18 mouse cellular contexts compared by ENCODE assay signal in genomic region chr11:96334998-96335397, GRCm38 (mm10). TPM values are rescaled to one million over a fixed set of nuclear protein-coding genes. Genes with fewer than 3 reads are reported as not detected.
DNase-seq lines count a peak whose midpoint lies in the region; ATAC-seq lines count a peak whose summit lies in the region.
"Had no signal": no experiment of that assay in that cellular context is flagged by ENCODE, and none has a peak within 500 bp of the region (broad histone marks: within the 10 kb centered on the region; RNA-seq: fewer than 3 reads in every experiment).

No protein-coding gene starts in this region.

- H3K4me1 ChIP-seq in kidney, embryonic 15.5 days = peaks cover 100% of the 10 kb centered on the region
- H3K4me1 ChIP-seq in embryonic facial prominence, embryonic 14.5 days (ENCODE audit: control insufficient read depth, insufficient read depth, low read length) = no peaks in the 10 kb centered on the region
- peaks cover 44% of the 10 kb centered on the region for H3K4me1 ChIP-seq in hindbrain, embryonic 15.5 days (replicated peaks)
- H3K4me1 ChIP-seq in neural tube, embryonic 13.5 days (replicated peaks) = peaks cover 100% of the 10 kb centered on the region

- H3K9ac ChIP-seq in kidney, embryonic 15.5 days = no peak overlapping the region
- H3K9ac ChIP-seq in embryonic facial prominence, embryonic 14.5 days (ENCODE audit: low read depth, low read length) = no peak overlapping the region
- H3K9ac ChIP-seq in hindbrain, embryonic 15.5 days = peak overlapping the region; percentile 65
- H3K9ac ChIP-seq in neural tube, embryonic 13.5 days = peak overlapping the region; percentile 100
- H3K9ac ChIP-seq: heart, embryonic 15.5 days; limb, embryonic 13.5 days; midbrain, embryonic 12.5 days had no signal

- H3K27me3 ChIP-seq in kidney, embryonic 15.5 days = no peaks in the 10 kb centered on the region
- H3K27me3 ChIP-seq in embryonic facial prominence, embryonic 14.5 days (replicated peaks; ENCODE audit: control insufficient read depth, insufficient read depth, low read length) = peaks cover 100% of the 10 kb centered on the region
- peaks cover 52% of the 10 kb centered on the region for H3K27me3 ChIP-seq in hindbrain, embryonic 15.5 days
- no peaks in the 10 kb centered on the region for H3K27me3 ChIP-seq in neural tube, embryonic 13.5 days

- H3K36me3 ChIP-seq in kidney, embryonic 15.5 days = peaks cover 44% of the 10 kb centered on the region
- no peaks in the 10 kb centered on the region for H3K36me3 ChIP-seq in embryonic facial prominence, embryonic 14.5 days (ENCODE audit: control insufficient read depth, insufficient read depth, low read length)
- H3K36me3 ChIP-seq in hindbrain, embryonic 15.5 days = no peaks in the 10 kb centered on the region
- H3K36me3 ChIP-seq in neural tube, embryonic 13.5 days = peaks cover 37% of the 10 kb centered on the region
- H3K36me3 ChIP-seq: forebrain, embryonic 10.5 days; heart, embryonic 15.5 days; limb, embryonic 13.5 days; midbrain, embryonic 12.5 days had no signal

- H3K4me3 ChIP-seq in kidney, embryonic 15.5 days (replicated peaks) = no peak overlapping the region; the same call in 1 of the 2 replicates
- H3K4me3 ChIP-seq in embryonic facial prominence, embryonic 14.5 days (ENCODE audit: low read depth, low read length) = no peak overlapping the region
- peak overlapping the region; percentile 43 for H3K4me3 ChIP-seq in hindbrain, embryonic 15.5 days
- peak overlapping the region; percentile 99 for H3K4me3 ChIP-seq in neural tube, embryonic 13.5 days
- H3K4me3 ChIP-seq: forebrain, embryonic 10.5 days; limb, embryonic 13.5 days; midbrain, embryonic 12.5 days had no signal

- ATAC-seq in kidney, embryonic 15.5 days (replicated peaks; ENCODE audit: low FRiP score) = peak; percentile 30
- ATAC-seq in embryonic facial prominence, embryonic 14.5 days (ENCODE audit: low read depth) = no peak
- ATAC-seq in hindbrain, embryonic 15.5 days (ENCODE audit: low FRiP score, low read depth) = no peak
- no peak for ATAC-seq in neural tube, embryonic 13.5 days (ENCODE audit: low read depth)
- ATAC-seq: inflammation-experienced regulatory T-cells, adult 6 months had no signal

- H3K27ac ChIP-seq in kidney, embryonic 15.5 days = peak overlapping the region; percentile 100
- no peak overlapping the region for H3K27ac ChIP-seq in embryonic facial prominence, embryonic 14.5 days (replicated peaks; ENCODE audit: low read depth, low read length)
- peak overlapping the region; percentile 96 for H3K27ac ChIP-seq in hindbrain, embryonic 15.5 days (replicated peaks)
- peak overlapping the region; percentile 100 for H3K27ac ChIP-seq in neural tube, embryonic 13.5 days (replicated peaks)
- H3K27ac ChIP-seq: forebrain, embryonic 10.5 days; heart, embryonic 15.5 days; limb, embryonic 13.5 days; midbrain, embryonic 12.5 days had no signal

- DNase-seq in kidney, postnatal 10 days = no peak
- DNase-seq in embryonic facial prominence, embryonic 14.5 days (ENCODE audit: low spot score) = no peak
- no peak for DNase-seq in cerebellum, adult 9-11 months
- no peak for DNase-seq in natural killer cell, adult 2 months (ENCODE audit: low spot score in 2 of 2)
- no peak for DNase-seq in adrenal gland, postnatal 36 days
- DNase-seq: adrenal gland, postnatal 10 days; cerebellum, postnatal 25 days; lung, adult 18-20 months had no signal

- H3K4me2 ChIP-seq in kidney, embryonic 15.5 days = peak overlapping the region; percentile 90
- peak overlapping the region; percentile 10; the same call in 1 of the 2 replicates for H3K4me2 ChIP-seq in embryonic facial prominence, embryonic 14.5 days (ENCODE audit: low read depth, low read length)
- peak overlapping the region; percentile 59 for H3K4me2 ChIP-seq in hindbrain, embryonic 15.5 days
- peak overlapping the region; percentile 96 for H3K4me2 ChIP-seq in neural tube, embryonic 13.5 days
- H3K4me2 ChIP-seq: limb, embryonic 13.5 days; midbrain, embryonic 12.5 days had no signal

- no peaks in the 10 kb centered on the region for H3K9me3 ChIP-seq in kidney, embryonic 15.5 days (replicated peaks)
- no peaks in the 10 kb centered on the region for H3K9me3 ChIP-seq in embryonic facial prominence, embryonic 14.5 days (ENCODE audit: control insufficient read depth, low read length)
- H3K9me3 ChIP-seq in hindbrain, embryonic 15.5 days = no peaks in the 10 kb centered on the region
- H3K9me3 ChIP-seq in neural tube, embryonic 13.5 days = no peaks in the 10 kb centered on the region
- H3K9me3 ChIP-seq: forebrain, embryonic 10.5 days; heart, embryonic 15.5 days; limb, embryonic 13.5 days; midbrain, embryonic 12.5 days had no signal

- WGBS in kidney, embryonic 15.5 days = 26% methylated on average over 3 of the region's 3 CpGs
- whole genome bisulfite sequencing in embryonic facial prominence, embryonic 14.5 days = 25% methylated on average over 3 of the region's 3 CpGs
- WGBS in hindbrain, embryonic 15.5 days = 25% methylated on average over 3 of the region's 3 CpGs
- WGBS in neural tube, embryonic 13.5 days = 12% methylated on average over 3 of the region's 3 CpGs

RNA-seq across cellular contexts. Expression of gene Hoxb3, which starts 11.9 kb away (rescaled TPM):
- 4.4 and 4.5 TPM in 2 replicates for polyA plus RNA-seq in kidney, embryonic 15.5 days (2015; fragmentation: Nextera tagmentation; extraction: Ambion mirVana)
- 0.81 and 1.1 TPM in 2 replicates for polyA plus RNA-seq in embryonic facial prominence, embryonic 14.5 days (2014; fragmentation: Nextera tagmentation; extraction: Ambion mirVana)
- 12.8 and 13.2 TPM in 2 replicates for polyA plus RNA-seq in hindbrain, embryonic 15.5 days (2015; fragmentation: Nextera tagmentation; extraction: Ambion mirVana)
- 12.8 and 14.7 TPM in 2 replicates for polyA plus RNA-seq in neural tube, embryonic 13.5 days (2015; fragmentation: Nextera tagmentation; extraction: Ambion mirVana)
- total RNA-seq in adrenal gland, postnatal 36 days (2021) = 10 to 100 TPM; 15.7 to 20.2 TPM
- total RNA-seq: layer of hippocampus, postnatal 25 days had no signal
- polyA plus RNA-seq: C2C12; forebrain, embryonic 10.5 days; midbrain, embryonic 12.5 days had no signal

RNA-seq across cellular contexts. Expression of gene Hoxb2, which starts 15.3 kb away (rescaled TPM):
- 45.7 and 45.9 TPM in 2 replicates for polyA plus RNA-seq in kidney, embryonic 15.5 days (2015; fragmentation: Nextera tagmentation; extraction: Ambion mirVana)
- polyA plus RNA-seq in embryonic facial prominence, embryonic 14.5 days (2014; fragmentation: Nextera tagmentation; extraction: Ambion mirVana) = 7.5 and 8.9 TPM in 2 replicates
- 26.8 and 32.9 TPM in 2 replicates for polyA plus RNA-seq in hindbrain, embryonic 15.5 days (2015; fragmentation: Nextera tagmentation; extraction: Ambion mirVana)
- 63.0 and 67.1 TPM in 2 replicates for polyA plus RNA-seq in neural tube, embryonic 13.5 days (2015; fragmentation: Nextera tagmentation; extraction: Ambion mirVana)
- total RNA-seq in adrenal gland, postnatal 36 days (2021) = 10 to 100 TPM; 20.0 to 21.8 TPM
- total RNA-seq: layer of hippocampus, postnatal 25 days had no signal
- polyA plus RNA-seq: C2C12; forebrain, embryonic 10.5 days; inflammation-experienced regulatory T-cells, adult 6 months had no signal

RNA-seq across cellular contexts. Expression of gene Hoxb4, which starts 16.9 kb away (rescaled TPM):
- polyA plus RNA-seq in kidney, embryonic 15.5 days (2015; fragmentation: Nextera tagmentation; extraction: Ambion mirVana) = 6.4 and 7.1 TPM in 2 replicates
- 0.62 and 0.70 TPM in 2 replicates for polyA plus RNA-seq in embryonic facial prominence, embryonic 14.5 days (2014; fragmentation: Nextera tagmentation; extraction: Ambion mirVana)
- 3.5 and 3.8 TPM in 2 replicates for polyA plus RNA-seq in hindbrain, embryonic 15.5 days (2015; fragmentation: Nextera tagmentation; extraction: Ambion mirVana)
- polyA plus RNA-seq in neural tube, embryonic 13.5 days (2015; fragmentation: Nextera tagmentation; extraction: Ambion mirVana) = 7.5 and 8.7 TPM in 2 replicates
- total RNA-seq in adrenal gland, postnatal 36 days (2021) = 10 to 100 TPM; 15.6 to 20.9 TPM
- total RNA-seq: layer of hippocampus, postnatal 25 days had no signal
- polyA plus RNA-seq: forebrain, embryonic 10.5 days; midbrain, embryonic 12.5 days had no signal

RNA-seq across cellular contexts. Expression of gene Hoxb1, which starts 30.6 kb away (rescaled TPM):
- polyA plus RNA-seq in kidney, embryonic 15.5 days (2015; fragmentation: Nextera tagmentation; extraction: Ambion mirVana) = 0.27 and 0.35 TPM in 2 replicates
- polyA plus RNA-seq in embryonic facial prominence, embryonic 14.5 days (2014; fragmentation: Nextera tagmentation; extraction: Ambion mirVana) = 0.13 TPM in 1 of 2 replicates, not detected in the other
- polyA plus RNA-seq in hindbrain, embryonic 15.5 days (2015; fragmentation: Nextera tagmentation; extraction: Ambion mirVana) = 0.30 and 0.52 TPM in 2 replicates
- 1.2 and 1.6 TPM in 2 replicates for polyA plus RNA-seq in neural tube, embryonic 13.5 days (2015; fragmentation: Nextera tagmentation; extraction: Ambion mirVana)
- total RNA-seq in adrenal gland, postnatal 36 days (2021) = not detected
- total RNA-seq: adrenal gland, postnatal 10 days; layer of hippocampus, postnatal 25 days had no signal
- polyA plus RNA-seq: C2C12; forebrain, embryonic 10.5 days; heart, embryonic 15.5 days; inflammation-experienced regulatory T-cells, adult 6 months; midbrain, embryonic 12.5 days had no signal

RNA-seq across cellular contexts. Expression of gene Hoxb5, which starts 31.9 kb away (rescaled TPM):
- polyA plus RNA-seq in kidney, embryonic 15.5 days (2015; fragmentation: Nextera tagmentation; extraction: Ambion mirVana) = 18.8 and 20.2 TPM in 2 replicates
- polyA plus RNA-seq in embryonic facial prominence, embryonic 14.5 days (2014; fragmentation: Nextera tagmentation; extraction: Ambion mirVana) = 1.8 and 2.4 TPM in 2 replicates
- 115 and 140 TPM in 2 replicates for polyA plus RNA-seq in hindbrain, embryonic 15.5 days (2015; fragmentation: Nextera tagmentation; extraction: Ambion mirVana)
- polyA plus RNA-seq in neural tube, embryonic 13.5 days (2015; fragmentation: Nextera tagmentation; extraction: Ambion mirVana) = 67.1 and 88.3 TPM in 2 replicates
- 10 to 100 TPM; 16.1 to 27.0 TPM for total RNA-seq in adrenal gland, postnatal 36 days (2021)
- total RNA-seq: layer of hippocampus, postnatal 25 days had no signal
- polyA plus RNA-seq: C2C12; forebrain, embryonic 10.5 days; inflammation-experienced regulatory T-cells, adult 6 months; midbrain, embryonic 12.5 days had no signal

Comparison
In these comparisons a context has a peak if more than half of its experiments do, and no peak if none do; other contexts are left out.
1. H3K4me2 ChIP-seq: peak in every context shown above with its lines; median percentile 96 in neural tube, embryonic 13.5 days; 90 in kidney, embryonic 15.5 days; 59 in hindbrain, embryonic 15.5 days; 10 in embryonic facial prominence, embryonic 14.5 days.
2. H3K4me3 ChIP-seq: peak in hindbrain, embryonic 15.5 days (single experiment) and neural tube, embryonic 13.5 days (single experiment); none in kidney, embryonic 15.5 days (single experiment) and embryonic facial prominence, embryonic 14.5 days (single experiment).
3. H3K9ac ChIP-seq: peak in hindbrain, embryonic 15.5 days (single experiment) and neural tube, embryonic 13.5 days (single experiment); none in kidney, embryonic 15.5 days (single experiment) and embryonic facial prominence, embryonic 14.5 days (single experiment).